Mouse (Mus musculus): Measurements from ENCODE around the gene Bach2. TPM values are rescaled to one million over a fixed set of nuclear protein-coding genes. Genes with fewer than 3 reads are reported as not detected.

The Bach2 gene
- total RNA-seq, 1 experiment from 2014 or later = 8.9 TPM

- no peak for ATAC-seq (replicated peaks; ENCODE audit: low read depth, poor library complexity, severe bottlenecking)
Observed at GRCm38 (mm10) chr4:32571441-32571840, 332.8 kb downstream of the Bach2 start.

- peak; percentile 43 for ATAC-seq (replicated peaks; ENCODE audit: low read depth, poor library complexity, severe bottlenecking)
Observed at GRCm38 (mm10) chr4:32572118-32572517, 333.5 kb downstream of the Bach2 start.

GRCm38 (mm10) chr4:32573586-32573985, 335.0 kb downstream of the Bach2 start:
- no peak for ATAC-seq (replicated peaks; ENCODE audit: low read depth, poor library complexity, severe bottlenecking)

GRCm38 (mm10) chr4:32574604-32575003, 336.0 kb downstream of the Bach2 start:
- ATAC-seq (replicated peaks; ENCODE audit: low read depth, poor library complexity, severe bottlenecking) = no peak

GRCm38 (mm10) chr4:32575165-32575564, 336.6 kb downstream of the Bach2 start:
- peak; percentile 84 for ATAC-seq (replicated peaks; ENCODE audit: low read depth, poor library complexity, severe bottlenecking)

GRCm38 (mm10) chr4:32579850-32580249, 341.2 kb downstream of the Bach2 start:
- peak; percentile 50 for ATAC-seq (replicated peaks; ENCODE audit: low read depth, poor library complexity, severe bottlenecking)

GRCm38 (mm10) chr4:32584181-32584580, 345.6 kb downstream of the Bach2 start:
- ATAC-seq (replicated peaks; ENCODE audit: low read depth, poor library complexity, severe bottlenecking) = no peak

- peak; percentile 76 for ATAC-seq (replicated peaks; ENCODE audit: low read depth, poor library complexity, severe bottlenecking)
Observed at GRCm38 (mm10) chr4:32586596-32586995, 348.0 kb downstream of the Bach2 start.

GRCm38 (mm10) chr4:32587543-32587942, 348.9 kb downstream of the Bach2 start:
- ATAC-seq (replicated peaks; ENCODE audit: low read depth, poor library complexity, severe bottlenecking) = peak; percentile 14

GRCm38 (mm10) chr4:32588237-32588636, 349.6 kb downstream of the Bach2 start:
- peak; percentile 83 for ATAC-seq (replicated peaks; ENCODE audit: low read depth, poor library complexity, severe bottlenecking)

GRCm38 (mm10) chr4:32601135-32601534, 362.5 kb downstream of the Bach2 start:
- ATAC-seq (replicated peaks; ENCODE audit: low read depth, poor library complexity, severe bottlenecking) = peak; percentile 99

GRCm38 (mm10) chr4:32602660-32603059, 364.1 kb downstream of the Bach2 start, which contains the start of gene Gja10:
Gene Gja10, minus strand, starts transcription at chr4:32602760.
- ATAC-seq (replicated peaks; ENCODE audit: low read depth, poor library complexity, severe bottlenecking) = no peak

GRCm38 (mm10) chr4:32615034-32615881, 376.7 kb downstream of the Bach2 start, which contains the start of gene Casp8ap2:
Gene Casp8ap2, plus strand, starts transcription at chr4:32615451.
- ATAC-seq (replicated peaks; ENCODE audit: low read depth, poor library complexity, severe bottlenecking) = peak; percentile 99

GRCm38 (mm10) chr4:32621637-32622036, 383.0 kb downstream of the Bach2 start:
- no peak for ATAC-seq (replicated peaks; ENCODE audit: low read depth, poor library complexity, severe bottlenecking)
